9 mouse cellular contexts compared by ENCODE assay signal in genomic region chr7:34939262-34939951, GRCm38 (mm10). TPM values are rescaled to one million over a fixed set of nuclear protein-coding genes. Genes with fewer than 3 reads are reported as not detected.
A peak's percentile ranks its signal among the peaks of the same experiment; 100 is the strongest.
DNase-seq lines count a peak whose midpoint lies in the region; ATAC-seq lines count a peak whose summit lies in the region.
"Had no signal": no experiment of that assay in that cellular context is flagged by ENCODE, and none has a peak within 500 bp of the region (broad histone marks: within the 10 kb centered on the region; RNA-seq: fewer than 3 reads in every experiment).

No protein-coding gene starts in this region.

- 39% methylated on average over 14 of the region's 14 CpGs for WGBS in intestine, embryonic 14.5 days
- WGBS in intestine, embryonic 16.5 days: 51% methylated on average over 14 of the region's 14 CpGs
- WGBS in limb, embryonic 15.5 days: 29% methylated on average over 14 of the region's 14 CpGs
- WGBS in stomach, embryonic 15.5 days: 53% methylated on average over 14 of the region's 14 CpGs

- H3K9me3 ChIP-seq in intestine, embryonic 14.5 days (ENCODE audit: control insufficient read depth, low read length): peaks cover 7% of the 10 kb centered on the region; the same call in 1 of the 2 replicates
- no peaks in the 10 kb centered on the region for H3K9me3 ChIP-seq in intestine, embryonic 16.5 days (ENCODE audit: control insufficient read depth, low read length)
- H3K9me3 ChIP-seq in limb, embryonic 15.5 days: no peaks in the 10 kb centered on the region; the same call in 1 of the 2 replicates
- H3K9me3 ChIP-seq in stomach, embryonic 15.5 days: no peaks in the 10 kb centered on the region

- no peak overlapping the region for H3K4me3 ChIP-seq in intestine, embryonic 14.5 days (ENCODE audit: low read depth, low read length)
- no peak overlapping the region for H3K4me3 ChIP-seq in intestine, embryonic 16.5 days (ENCODE audit: low read length)
- H3K4me3 ChIP-seq in limb, embryonic 15.5 days: no peak overlapping the region
- H3K4me3 ChIP-seq in stomach, embryonic 15.5 days (replicated peaks): no peak overlapping the region

- H3K36me3 ChIP-seq in intestine, embryonic 14.5 days (ENCODE audit: control insufficient read depth, insufficient read depth, low read length): peaks cover 25% of the 10 kb centered on the region
- peaks cover 22% of the 10 kb centered on the region for H3K36me3 ChIP-seq in intestine, embryonic 16.5 days (ENCODE audit: control insufficient read depth, insufficient read depth, low read length)
- peaks cover 56% of the 10 kb centered on the region for H3K36me3 ChIP-seq in limb, embryonic 15.5 days
- peaks cover 17% of the 10 kb centered on the region for H3K36me3 ChIP-seq in stomach, embryonic 15.5 days

- H3K27me3 ChIP-seq in intestine, embryonic 14.5 days (replicated peaks; ENCODE audit: control insufficient read depth, insufficient read depth, low read length): no peaks in the 10 kb centered on the region
- no peaks in the 10 kb centered on the region for H3K27me3 ChIP-seq in intestine, embryonic 16.5 days (replicated peaks; ENCODE audit: control insufficient read depth, insufficient read depth, low read length)
- H3K27me3 ChIP-seq in limb, embryonic 15.5 days: no peaks in the 10 kb centered on the region
- no peaks in the 10 kb centered on the region for H3K27me3 ChIP-seq in stomach, embryonic 15.5 days (replicated peaks)

- no peak for ATAC-seq in intestine, embryonic 14.5 days (replicated peaks; ENCODE audit: low FRiP score, low TSS enrichment, low read depth)
- ATAC-seq in intestine, embryonic 16.5 days: no peak; the same call in 1 of the 2 replicates
- ATAC-seq in limb, embryonic 15.5 days (ENCODE audit: insufficient number of reproducible peaks, low FRiP score, low TSS enrichment, low read depth): no peak
- ATAC-seq in stomach, embryonic 15.5 days (ENCODE audit: insufficient read depth, low FRiP score, low read depth): 0 out of 2 replicates have a peak, but pooled peaks have one; percentile 44

- H3K4me1 ChIP-seq in intestine, embryonic 14.5 days (replicated peaks; ENCODE audit: control insufficient read depth, insufficient read depth, low read length): peaks cover 11% of the 10 kb centered on the region
- H3K4me1 ChIP-seq in intestine, embryonic 16.5 days (ENCODE audit: control insufficient read depth, insufficient read depth, low read length): peaks cover 5% of the 10 kb centered on the region; the same call in 1 of the 2 replicates
- H3K4me1 ChIP-seq in limb, embryonic 15.5 days: peaks cover 21% of the 10 kb centered on the region
- peaks cover 4% of the 10 kb centered on the region; the same call in 1 of the 2 replicates for H3K4me1 ChIP-seq in stomach, embryonic 15.5 days

- no peak for DNase-seq in intestine, embryonic 14.5 days (ENCODE audit: low spot score)
- peak; percentile 7 to 10 for DNase-seq in cerebellum, postnatal 36 days
- DNase-seq in gastrocnemius, adult 8-10 months (ENCODE audit: low spot score in 2 of 2): peak; percentile 24 to 46
- DNase-seq in kidney, adult 8-10 months: peak; percentile 56 to 76
- DNase-seq in urinary bladder, adult 18-20 months (ENCODE audit: low spot score in 2 of 2): no peak

- H3K4me2 ChIP-seq in intestine, embryonic 14.5 days (ENCODE audit: low read length): no peak overlapping the region
- H3K4me2 ChIP-seq in intestine, embryonic 16.5 days (ENCODE audit: low read depth, low read length): no peak overlapping the region
- 0 out of 2 replicates have a peak overlapping the region, but pooled peaks have one; percentile 3 for H3K4me2 ChIP-seq in limb, embryonic 15.5 days
- H3K4me2 ChIP-seq in stomach, embryonic 15.5 days: no peak overlapping the region

- no peak overlapping the region for H3K9ac ChIP-seq in intestine, embryonic 14.5 days (ENCODE audit: low read length)
- no peak overlapping the region for H3K9ac ChIP-seq in intestine, embryonic 16.5 days (ENCODE audit: low read depth, low read length)
- no peak overlapping the region for H3K9ac ChIP-seq in limb, embryonic 15.5 days
- no peak overlapping the region for H3K9ac ChIP-seq in stomach, embryonic 15.5 days

- peak overlapping the region; percentile 65 for H3K27ac ChIP-seq in intestine, embryonic 14.5 days (ENCODE audit: low read depth)
- H3K27ac ChIP-seq in intestine, embryonic 16.5 days (ENCODE audit: low read length): no peak overlapping the region
- peak overlapping the region; percentile 85 for H3K27ac ChIP-seq in limb, embryonic 15.5 days
- 0 out of 2 replicates have a peak overlapping the region, but pooled peaks have one; percentile 31 for H3K27ac ChIP-seq in stomach, embryonic 15.5 days
- H3K27ac ChIP-seq: macrophage had no signal

RNA-seq across cellular contexts. Expression of gene Pepd, which starts 27.2 kb away (rescaled TPM):
- 80.3 and 80.7 TPM in 2 replicates for polyA plus RNA-seq in intestine, embryonic 14.5 days (2014; fragmentation: Nextera tagmentation; extraction: Ambion mirVana)
- 125 and 135 TPM in 2 replicates for polyA plus RNA-seq in intestine, embryonic 16.5 days (2015; fragmentation: Nextera tagmentation; extraction: Ambion mirVana)
- 10 to 100 TPM; 27.4 to 31.8 (median 29.4) TPM for total RNA-seq in gastrocnemius, adult 8-10 months (2022)
- polyA plus RNA-seq in limb, embryonic 15.5 days (2015; fragmentation: Nextera tagmentation; extraction: Ambion mirVana): 77.8 and 83.7 TPM in 2 replicates
- 68.9 and 71.4 TPM in 2 replicates for polyA plus RNA-seq in stomach, embryonic 15.5 days (2015; fragmentation: Nextera tagmentation; extraction: Ambion mirVana)

Comparison
In these comparisons a context has a peak if more than half of its experiments do, and no peak if none do; other contexts are left out.
1. DNase-seq: peak in cerebellum, postnatal 36 days (2 of 2), gastrocnemius, adult 8-10 months (2 of 2) and kidney, adult 8-10 months (2 of 2); none in intestine, embryonic 14.5 days (single experiment) and urinary bladder, adult 18-20 months (0 of 2).